Mouse (Mus musculus): ENCODE data around the gene Ccdc185.

DNA sequence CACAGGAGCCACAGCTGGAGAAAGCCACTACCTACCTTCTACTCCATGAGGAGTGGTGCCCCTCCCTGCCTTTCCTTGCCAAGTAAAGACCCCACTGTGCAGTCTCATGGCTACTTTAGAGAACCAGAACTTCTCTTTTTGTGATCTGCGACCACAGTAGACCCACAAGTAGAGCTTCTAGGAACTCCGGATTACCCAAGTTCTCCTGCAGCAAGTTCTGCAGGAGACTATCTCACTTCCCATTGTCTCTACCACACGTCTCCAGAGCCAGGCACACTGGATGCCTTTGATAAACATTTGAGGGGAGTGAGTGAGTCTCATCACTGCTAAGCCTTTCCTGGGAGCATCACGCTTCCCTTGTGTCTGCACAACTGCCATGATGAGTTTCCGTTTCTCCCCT lies 5.9 kb upstream of the Ccdc185 start:
- TF ChIP-seq CTCF (conservative IDR thresholded peaks at IDR 0.05; ENCODE audit: low read length) (no peak), POU5F1 (IDR thresholded peaks at IDR 0.05; ENCODE audit: borderline replicate concordance, low read length) (no peak)

Measured in E14TG2a.4 (cell line).